Mouse (Mus musculus): ENCODE results near the gene Spen. TPM values are rescaled to one million over a fixed set of nuclear protein-coding genes. Genes with fewer than 3 reads are reported as not detected.
"Not testable (repeated sequence)": the region's sequence is repeated elsewhere in the genome, so short reads cannot be mapped to it uniquely, and the experiment has no call there.

The Spen gene
- polyA plus RNA-seq, 1 experiment from 2014 or later: 20.9 TPM

GRCm38 (mm10) chr4:141556163-141556562 is 17.8 kb upstream of the Spen start:
- H3K27ac ChIP-seq; H3K9me3 ChIP-seq; H3K9ac ChIP-seq; H3K4me2 ChIP-seq; H3K36me3 ChIP-seq (replicated peaks); ATAC-seq (ENCODE audit: low FRiP score); H3K27me3 ChIP-seq; H3K4me3 ChIP-seq (replicated peaks): not testable (repeated sequence)
- peaks cover 19% of the 10 kb centered on the region for H3K4me1 ChIP-seq
- 85% methylated on average over 6 of the region's 6 CpGs for WGBS

- H3K9ac ChIP-seq; H3K4me3 ChIP-seq (replicated peaks); H3K27me3 ChIP-seq; ATAC-seq (ENCODE audit: low FRiP score); H3K36me3 ChIP-seq (replicated peaks); H3K27ac ChIP-seq; H3K4me2 ChIP-seq; H3K9me3 ChIP-seq: not testable (repeated sequence)
- H3K4me1 ChIP-seq: peaks cover 14% of the 10 kb centered on the region
- WGBS: 96% methylated on average over 7 of the region's 9 CpGs
These were observed 16.0 kb upstream of the Spen start for GRCm38 (mm10) chr4:141554255-141554865.

GRCm38 (mm10) chr4:141552484-141552883 is 14.1 kb upstream of the Spen start:
- Histone ChIP-seq H3K9ac (no peak overlapping the region), H3K4me3 (replicated peaks) (no peak overlapping the region), H3K27ac (no peak overlapping the region), H3K9me3 (no peaks in the 10 kb centered on the region), H3K4me2 (no peak overlapping the region), H3K4me1 (peaks cover 7% of the 10 kb centered on the region), H3K27me3 (no peaks in the 10 kb centered on the region; the same call in 1 of the 2 replicates), H3K36me3 (replicated peaks) (no peaks in the 10 kb centered on the region)
- WGBS: 51% methylated on average over 2 of the region's 2 CpGs
- ATAC-seq (ENCODE audit: low FRiP score): no peak

GRCm38 (mm10) chr4:141547299-141547698 is 8.9 kb upstream of the Spen start:
- Histone ChIP-seq H3K4me1 (peaks cover 21% of the 10 kb centered on the region), H3K27me3 (no peaks in the 10 kb centered on the region), H3K27ac (peak overlapping the region; percentile 100), H3K36me3 (replicated peaks) (no peaks in the 10 kb centered on the region), H3K4me3 (replicated peaks) (peak overlapping the region; percentile 75), H3K9me3 (no peaks in the 10 kb centered on the region), H3K9ac (peak overlapping the region; percentile 83), H3K4me2 (peak overlapping the region; percentile 98)
- 22% methylated on average over 9 of the region's 9 CpGs for WGBS
- no peak for ATAC-seq (ENCODE audit: low FRiP score)

- peak overlapping the region; percentile 100 for H3K27ac ChIP-seq
- peak overlapping the region; percentile 98 for H3K4me2 ChIP-seq
- H3K36me3 ChIP-seq (replicated peaks): no peaks in the 10 kb centered on the region
- under 1% methylated on average over 69 of the region's 98 CpGs for WGBS
- no peaks in the 10 kb centered on the region for H3K27me3 ChIP-seq
- ATAC-seq (ENCODE audit: low FRiP score): peak; percentile 87
- H3K9ac ChIP-seq: peak overlapping the region; percentile 83
- H3K9me3 ChIP-seq: no peaks in the 10 kb centered on the region
- peaks cover 28% of the 10 kb centered on the region for H3K4me1 ChIP-seq
- peak overlapping the region; percentile 75 for H3K4me3 ChIP-seq (replicated peaks)
These were observed 8.2 kb upstream of the Spen start for GRCm38 (mm10) chr4:141546334-141547200.

- peak; percentile 76 for ATAC-seq (ENCODE audit: low FRiP score)
- under 1% methylated on average over 55 of the region's 56 CpGs for WGBS
- Histone ChIP-seq H3K4me1 (peaks cover 34% of the 10 kb centered on the region), H3K9me3 (no peaks in the 10 kb centered on the region), H3K27ac (peak overlapping the region; percentile 100), H3K27me3 (no peaks in the 10 kb centered on the region), H3K9ac (peak overlapping the region; percentile 83), H3K4me2 (peak overlapping the region; percentile 98), H3K36me3 (replicated peaks) (no peaks in the 10 kb centered on the region), H3K4me3 (replicated peaks) (peak overlapping the region; percentile 75)
These were observed 7.4 kb upstream of the Spen start for GRCm38 (mm10) chr4:141545743-141546333.

- H3K9me3 ChIP-seq: no peaks in the 10 kb centered on the region
- H3K36me3 ChIP-seq (replicated peaks): no peaks in the 10 kb centered on the region
- peak overlapping the region; percentile 75 for H3K4me3 ChIP-seq (replicated peaks)
- H3K9ac ChIP-seq: peak overlapping the region; percentile 75
- no peaks in the 10 kb centered on the region for H3K27me3 ChIP-seq
- ATAC-seq (ENCODE audit: low FRiP score): peak; percentile 3
- 1% methylated on average over 45 of the region's 45 CpGs for WGBS
- peak overlapping the region; percentile 100 for H3K27ac ChIP-seq
- peak overlapping the region; percentile 98 for H3K4me2 ChIP-seq
- H3K4me1 ChIP-seq: peaks cover 38% of the 10 kb centered on the region
These were observed 6.8 kb upstream of the Spen start for GRCm38 (mm10) chr4:141545071-141545742.

GRCm38 (mm10) chr4:141544536-141544935 is 6.1 kb upstream of the Spen start:
- WGBS: 38% methylated on average over 2 of the region's 2 CpGs
- no peaks in the 10 kb centered on the region for H3K36me3 ChIP-seq (replicated peaks)
- peak overlapping the region; percentile 98 for H3K4me2 ChIP-seq
- peaks cover 39% of the 10 kb centered on the region for H3K4me1 ChIP-seq
- no peaks in the 10 kb centered on the region for H3K27me3 ChIP-seq
- no peak overlapping the region for H3K9ac ChIP-seq
- no peak overlapping the region for H3K27ac ChIP-seq
- no peak for ATAC-seq (ENCODE audit: low FRiP score)
- no peaks in the 10 kb centered on the region for H3K9me3 ChIP-seq
- no peak overlapping the region for H3K4me3 ChIP-seq (replicated peaks)

GRCm38 (mm10) chr4:141543593-141543992 is 5.2 kb upstream of the Spen start:
- Histone ChIP-seq H3K9ac (no peak overlapping the region), H3K27ac (0 out of 2 replicates have a peak overlapping the region, but pooled peaks have one; percentile 14), H3K36me3 (replicated peaks) (no peaks in the 10 kb centered on the region), H3K4me2 (no peak overlapping the region), H3K4me1 (peaks cover 45% of the 10 kb centered on the region), H3K27me3 (no peaks in the 10 kb centered on the region), H3K9me3 (no peaks in the 10 kb centered on the region), H3K4me3 (replicated peaks) (no peak overlapping the region)
- ATAC-seq (ENCODE audit: low FRiP score): no peak
- WGBS: 80% methylated on average over 3 of the region's 3 CpGs

GRCm38 (mm10) chr4:141541851-141542250 is 3.5 kb upstream of the Spen start:
- Histone ChIP-seq H3K4me3 (replicated peaks) (no peak overlapping the region), H3K4me2 (peak overlapping the region; percentile 6), H3K36me3 (replicated peaks) (no peaks in the 10 kb centered on the region), H3K27me3 (no peaks in the 10 kb centered on the region), H3K9me3 (no peaks in the 10 kb centered on the region), H3K9ac (no peak overlapping the region), H3K27ac (peak overlapping the region; percentile 67), H3K4me1 (peaks cover 35% of the 10 kb centered on the region)
- 6% methylated on average over 7 of the region's 7 CpGs for WGBS
- ATAC-seq (ENCODE audit: low FRiP score): peak; percentile 12; the same call in 1 of the 2 replicates

GRCm38 (mm10) chr4:141540844-141541243 is 2.4 kb upstream of the Spen start:
- WGBS: 76% methylated on average over 3 of the region's 3 CpGs
- Histone ChIP-seq H3K27me3 (no peaks in the 10 kb centered on the region), H3K9ac (no peak overlapping the region), H3K36me3 (replicated peaks) (no peaks in the 10 kb centered on the region), H3K4me1 (peaks cover 37% of the 10 kb centered on the region), H3K4me2 (no peak overlapping the region), H3K9me3 (no peaks in the 10 kb centered on the region), H3K27ac (0 out of 2 replicates have a peak overlapping the region, but pooled peaks have one; percentile 67), H3K4me3 (replicated peaks) (no peak overlapping the region)
- no peak for ATAC-seq (ENCODE audit: low FRiP score)
